Mouse (Mus musculus) spleen, adult 2 months (tissue): ENCODE measurements around the gene Csnk1e.

Source experiments
- CTCF ChIP-seq: fragments of 200-500 bp; IDR thresholded peaks from 2 replicates; pipeline ENCODE4 v1.5.1; 2011; ENCODE audit warnings: mild to moderate bottlenecking, inconsistent platforms; ENCODE audit not compliant: insufficient read depth, insufficient read length, insufficient replicate concordance; ENCODE audit errors: extremely low read depth
- POLR2A ChIP-seq: fragments of 200-500 bp; IDR thresholded peaks from 2 replicates; pipeline ENCODE4 v1.6.1; 2011; ENCODE audit warnings: low read depth, low read length, inconsistent platforms

DNA sequence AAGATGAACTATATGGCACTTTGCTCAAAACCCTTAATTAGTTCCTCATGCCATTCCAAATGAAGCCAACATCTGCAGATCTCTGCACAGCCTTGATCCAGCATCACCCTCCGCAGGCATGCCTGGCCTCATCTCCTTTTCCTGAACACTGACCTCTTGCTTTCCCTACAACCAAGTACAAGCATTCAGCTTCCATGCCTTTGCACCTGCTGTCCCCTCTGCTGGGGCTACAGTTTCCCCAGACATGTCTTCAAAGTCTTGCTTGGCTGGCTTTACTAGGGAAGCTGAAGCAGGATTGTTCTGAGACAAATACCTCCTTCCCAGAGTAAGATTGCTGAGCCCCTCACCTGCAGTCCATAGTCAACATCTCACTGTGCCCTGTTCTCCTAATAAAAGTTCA, 51.1 kb downstream of the Csnk1e start:
- no peak for TF ChIP-seq POLR2A
- TF ChIP-seq CTCF = no peak
